Mouse (Mus musculus) ES-E14 (cell line): ENCODE measurements around the gene Colgalt2. TPM values are rescaled to one million over a fixed set of nuclear protein-coding genes. Genes with fewer than 3 reads are reported as not detected.

Experiments used
- DNase-seq: peaks from one replicate; pipeline ENCODE4 v3.0.0-alpha.2; 2013; ENCODE audit warnings: low read depth, low spot score
- H3K27ac ChIP-seq: 2 replicates; pipeline ENCODE4 v1.5.1; 2012; ENCODE audit warnings: low read depth, mild to moderate bottlenecking, low read length, moderate library complexity, mixed read lengths; ENCODE audit not compliant: poor library complexity, insufficient read depth, severe bottlenecking
- H3K36me3 ChIP-seq: 2 replicates; pipeline ENCODE4 v1.6.1; 2012; ENCODE audit warnings: mild to moderate bottlenecking, low read length, moderate library complexity, mixed read lengths; ENCODE audit not compliant: control insufficient read depth, poor library complexity, insufficient read depth, severe bottlenecking
- H3K4me1 ChIP-seq, 2 experiments: fragments of 150-350 bp in 1 of 2; sonication (generic) in 1 of 2; 2 replicates each; pipeline ENCODE4 v1.6.1; 2012; ENCODE audit warnings: low read length in 2 of 2, mild to moderate bottlenecking in 1 of 2, mixed read lengths in 1 of 2; ENCODE audit not compliant: control insufficient read depth in 2 of 2, insufficient read depth in 2 of 2, poor library complexity in 1 of 2
- H3K4me3 ChIP-seq, 2 experiments: fragments of 150-350 bp in 1 of 2; sonication (generic) in 1 of 2; 2 replicates each; pipeline ENCODE4 v1.5.1; 2012; ENCODE audit warnings: low read length in 2 of 2, low read depth in 1 of 2, mild to moderate bottlenecking in 1 of 2, mixed read lengths in 1 of 2; ENCODE audit not compliant: insufficient read depth in 1 of 2, poor library complexity in 1 of 2, severe bottlenecking in 1 of 2
- H3K9ac ChIP-seq: 2 replicates; pipeline ENCODE4 v1.6.1; 2012; ENCODE audit warnings: low read depth, mild to moderate bottlenecking, low read length, mixed read lengths; ENCODE audit not compliant: poor library complexity, insufficient read depth, severe bottlenecking
- H3K9me3 ChIP-seq: fragments of 150-350 bp; sonication (generic); 2 replicates; pipeline ENCODE4 v1.6.1; 2012; ENCODE audit warnings: low read depth, mild to moderate bottlenecking, low read length; ENCODE audit not compliant: control insufficient read depth, insufficient read depth
- CHD2 ChIP-seq: IDR thresholded peaks from 2 replicates; pipeline ENCODE4 v1.6.1; 2014; ENCODE audit warnings: mild to moderate bottlenecking, low read depth, low read length, inconsistent platforms
- HCFC1 ChIP-seq: IDR thresholded peaks from 2 replicates; pipeline ENCODE4 v1.6.1; 2012; ENCODE audit warnings: low read length, inconsistent platforms, borderline replicate concordance; ENCODE audit not compliant: insufficient read depth
- MAFK ChIP-seq: IDR thresholded peaks from 2 replicates; pipeline ENCODE4 v1.6.1; 2014; ENCODE audit warnings: mild to moderate bottlenecking, low read depth, low read length, inconsistent platforms; ENCODE audit not compliant: insufficient read depth
- ZC3H11A ChIP-seq: IDR thresholded peaks from 2 replicates; pipeline ENCODE4 v1.6.1; 2012; ENCODE audit warnings: low read depth, mild to moderate bottlenecking, inconsistent platforms, low read length, borderline replicate concordance
- ZNF384 ChIP-seq: IDR thresholded peaks from 2 replicates; pipeline ENCODE4 v1.6.1; 2012; ENCODE audit warnings: low read depth, low read length, inconsistent platforms
- in situ Hi-C, 2 experiments: fragments of 600-800 bp; cut with MboI; formaldehyde crosslinking; loops; one replicate each; pipeline ENCODE4 v1.15.1; 2025; ENCODE audit warnings: low sequenced_read_pairs in 2 of 2, inconsistent platforms in 1 of 2; ENCODE audit not compliant: unreplicated experiment in 2 of 2
- total RNA-seq: library from RNA; depleted of rRNA; stranded (reverse); fragments of 300-350 nt; gene quantifications from 2 replicates; pipeline ENCODE4 v1.2.3, GENCODE M21; 2012

Colgalt2 gene
- total RNA-seq, 1 experiment = 0.13 TPM

DNA sequence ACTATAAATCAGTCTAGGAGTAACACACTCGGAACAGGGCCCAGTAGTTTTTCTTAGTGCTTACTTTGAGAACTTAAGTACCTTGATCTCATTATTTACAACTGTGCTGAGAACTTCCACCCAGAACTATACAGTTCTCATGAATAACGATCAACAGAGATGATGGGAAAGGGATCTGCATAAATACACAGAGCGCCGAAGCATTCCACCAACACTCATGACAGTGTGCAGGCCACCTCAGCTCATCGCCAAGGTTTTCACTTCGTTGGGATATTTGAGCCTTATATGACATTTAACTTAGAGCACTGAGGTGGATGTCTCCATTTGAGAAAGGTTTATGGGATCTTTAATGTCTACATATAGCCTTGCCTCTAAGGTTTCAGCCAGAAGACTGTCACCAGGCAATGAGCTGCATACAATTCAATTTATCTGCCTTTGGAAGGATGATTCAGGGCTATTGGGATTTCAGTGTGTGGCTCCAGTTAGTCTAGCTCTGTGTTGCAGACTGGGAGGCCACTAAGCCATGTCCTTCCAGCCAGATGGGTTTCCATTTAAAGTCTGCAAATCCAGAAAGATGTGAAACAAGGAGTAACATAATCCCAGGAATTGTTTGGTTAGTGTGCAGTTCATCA lies 143.2 kb downstream of the Colgalt2 start:
- no peak for TF ChIP-seq MAFK
- no peak for TF ChIP-seq CHD2
- H3K4me1 ChIP-seq = no peaks in the 10 kb centered on the region
- H3K36me3 ChIP-seq = no peaks in the 10 kb centered on the region
- H3K4me3 ChIP-seq = no peak overlapping the region
- in situ Hi-C loops = loop anchor here in 1 of 2 experiments (25.0 kb wide), 1 partner anchor 194 kb away; no protein-coding TSS in a partner anchor
- DNase-seq = no peak
- H3K9me3 ChIP-seq = no peaks in the 10 kb centered on the region
- no peak overlapping the region for H3K9ac ChIP-seq
- no peak overlapping the region for H3K27ac ChIP-seq

DNA sequence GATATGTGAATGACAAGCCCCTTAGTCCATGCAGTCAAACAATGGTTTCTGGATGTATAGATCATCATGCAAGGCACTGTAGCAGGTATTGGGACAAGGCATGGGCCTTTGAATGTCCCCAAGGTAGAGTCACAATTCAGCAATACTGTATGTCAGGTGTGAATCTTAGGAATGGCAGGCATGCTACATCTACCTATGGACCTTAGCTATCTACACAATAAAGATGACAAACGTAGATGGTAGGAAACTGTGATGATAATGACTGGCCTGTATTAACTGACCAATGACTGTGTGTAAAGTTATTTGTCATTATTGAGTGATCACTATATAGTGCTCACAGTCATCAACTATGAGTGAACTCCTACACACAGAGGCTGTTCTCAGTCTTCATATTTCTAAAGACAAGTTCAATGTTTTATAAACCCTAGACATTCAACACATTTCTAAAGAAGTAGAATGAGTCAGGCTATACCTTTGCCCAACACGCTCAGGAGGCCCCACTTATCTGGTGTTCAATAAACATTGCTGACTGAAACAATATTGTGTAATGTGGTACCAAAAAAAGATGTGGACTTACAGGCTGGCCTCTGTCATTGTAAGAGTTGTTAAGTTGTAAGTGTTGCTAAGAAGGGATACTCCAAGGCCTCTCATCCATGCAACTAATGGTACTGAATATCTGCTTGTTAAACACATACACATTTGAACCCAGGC lies 144.0 kb downstream of the Colgalt2 start:
- H3K4me3 ChIP-seq = no peak overlapping the region
- no peaks in the 10 kb centered on the region for H3K4me1 ChIP-seq
- H3K9ac ChIP-seq = no peak overlapping the region
- no peak overlapping the region for H3K27ac ChIP-seq
- no peak for DNase-seq
- in situ Hi-C loops = loop anchor here in 1 of 2 experiments (25.0 kb wide), 1 partner anchor 194 kb away; no protein-coding TSS in a partner anchor
- TF ChIP-seq HCFC1 (no peak), CHD2 (no peak), MAFK (no peak)
- H3K9me3 ChIP-seq = no peaks in the 10 kb centered on the region
- H3K36me3 ChIP-seq = no peaks in the 10 kb centered on the region

DNA sequence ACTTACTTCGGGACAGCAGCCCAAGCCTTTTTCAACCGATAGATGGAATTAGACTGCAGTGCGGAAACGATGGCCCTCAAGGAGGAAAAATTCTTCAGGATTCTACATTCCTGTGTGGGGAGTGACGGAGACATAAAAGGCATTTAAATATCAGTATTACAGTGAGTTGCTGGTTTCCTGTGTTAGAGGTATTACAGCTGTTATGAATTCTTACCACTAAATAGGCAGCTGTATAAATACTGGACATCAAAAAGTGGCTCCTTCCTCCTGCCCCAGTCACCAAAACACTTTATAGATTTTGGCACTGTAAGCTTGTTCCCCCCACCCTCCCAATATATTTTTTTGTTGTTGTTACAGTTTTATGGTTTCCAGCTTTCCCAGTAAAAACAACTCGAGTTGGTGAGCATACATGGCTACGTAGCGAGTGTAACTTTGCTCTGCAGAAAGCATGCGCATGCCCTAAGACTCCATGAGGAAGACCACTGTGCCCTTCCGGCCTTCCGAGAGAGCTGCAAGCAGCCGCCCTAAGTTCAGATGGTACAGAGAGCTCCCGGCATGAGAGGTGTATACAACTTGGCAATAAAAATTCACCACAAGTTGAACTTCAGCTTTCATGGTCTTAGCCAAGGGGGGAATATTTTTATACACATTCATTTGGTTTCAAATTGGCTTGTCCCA lies 149.6 kb downstream of the Colgalt2 start:
- H3K27ac ChIP-seq = no peak overlapping the region
- H3K4me1 ChIP-seq = no peaks in the 10 kb centered on the region
- no peak overlapping the region for H3K4me3 ChIP-seq
- DNase-seq = no peak
- no peaks in the 10 kb centered on the region for H3K9me3 ChIP-seq
- TF ChIP-seq HCFC1 = no peak
- no peak for TF ChIP-seq MAFK
- TF ChIP-seq ZNF384 = no peak
- no peak for TF ChIP-seq ZC3H11A
- no peak for TF ChIP-seq CHD2
- no peak overlapping the region for H3K9ac ChIP-seq
- in situ Hi-C loops = loop anchor here in 1 of 2 experiments (25.0 kb wide), 1 partner anchor 188 kb away; no protein-coding TSS in a partner anchor
- no peaks in the 10 kb centered on the region for H3K36me3 ChIP-seq

DNA sequence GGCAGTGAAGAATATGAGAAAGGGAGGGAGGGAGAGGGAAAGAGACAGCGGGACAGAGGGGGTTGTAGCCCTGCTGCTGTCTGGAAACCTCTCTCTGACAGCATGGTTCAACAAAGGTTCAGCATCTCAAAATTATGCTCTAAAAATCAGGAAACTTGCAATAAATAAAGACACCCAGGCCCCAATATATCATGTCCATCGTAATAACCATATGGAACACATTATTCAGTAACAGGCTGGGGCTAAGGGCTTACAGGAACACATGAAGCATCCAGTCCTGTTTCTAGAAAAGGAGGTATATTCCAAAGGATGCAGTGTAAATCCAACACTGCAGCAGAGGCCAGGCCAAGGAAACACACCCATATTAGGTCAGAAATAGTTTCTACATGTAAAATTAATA lies 150.9 kb downstream of the Colgalt2 start:
- TF ChIP-seq ZC3H11A = no peak
- TF ChIP-seq MAFK = no peak
- TF ChIP-seq HCFC1 = no peak
- TF ChIP-seq ZNF384 = no peak
- no peak for TF ChIP-seq CHD2
- H3K4me1 ChIP-seq = no peaks in the 10 kb centered on the region
- H3K9ac ChIP-seq = no peak overlapping the region
- no peaks in the 10 kb centered on the region for H3K36me3 ChIP-seq
- H3K9me3 ChIP-seq = no peaks in the 10 kb centered on the region
- DNase-seq = no peak
- H3K27ac ChIP-seq = no peak overlapping the region
- H3K4me3 ChIP-seq = no peak overlapping the region
- in situ Hi-C loops = no loop called here
